Mouse (Mus musculus) midbrain, embryonic 13.5 days (tissue): ENCODE data around the gene Lypd6b. TPM values are rescaled to one million over a fixed set of nuclear protein-coding genes. Genes with fewer than 3 reads are reported as not detected.
A peak's percentile ranks its signal among the peaks of the same experiment; 100 is the strongest.

Experiments used
- ATAC-seq: fragments of 200-750 bp; cut with Nextera tagmentation; 2 replicates; pipeline ENCODE4 v1.8.0; 2017; ENCODE audit warnings: mild to moderate bottlenecking, moderate TSS enrichment, moderate library complexity
- H3K27ac ChIP-seq: fragments of 300-500 bp; sonication (generic); 2 replicates; pipeline ENCODE4 v1.5.1; 2015; ENCODE audit warnings: inconsistent platforms, mild to moderate bottlenecking, moderate library complexity
- H3K27me3 ChIP-seq: fragments of 300-500 bp; sonication (generic); 2 replicates; pipeline ENCODE4 v1.6.1; 2015; ENCODE audit warnings: mild to moderate bottlenecking, inconsistent platforms
- H3K36me3 ChIP-seq: fragments of 300-500 bp; sonication (generic); 2 replicates; pipeline ENCODE4 v1.6.1; 2015; ENCODE audit warnings: mild to moderate bottlenecking, inconsistent platforms
- H3K4me1 ChIP-seq: fragments of 300-500 bp; sonication (generic); replicated peaks from 2 replicates; pipeline ENCODE4 v1.6.1; 2015; ENCODE audit warnings: inconsistent platforms
- H3K4me2 ChIP-seq: fragments of 300-500 bp; sonication (generic); replicated peaks from 2 replicates; pipeline ENCODE4 v1.6.1; 2015; ENCODE audit warnings: moderate library complexity, mild to moderate bottlenecking, inconsistent platforms
- H3K4me3 ChIP-seq: fragments of 300-500 bp; sonication (generic); replicated peaks from 2 replicates; pipeline ENCODE4 v1.5.1; 2015; ENCODE audit warnings: mild to moderate bottlenecking, inconsistent platforms
- H3K9ac ChIP-seq: fragments of 300-500 bp; sonication (generic); replicated peaks from 2 replicates; pipeline ENCODE4 v1.6.1; 2015; ENCODE audit warnings: mild to moderate bottlenecking, inconsistent platforms
- H3K9me3 ChIP-seq: fragments of 300-500 bp; sonication (generic); 2 replicates; pipeline ENCODE4 v1.6.1; 2016; ENCODE audit warnings: mild to moderate bottlenecking, inconsistent platforms
- WGBS: fragments of 180-500 bp; shearing (Covaris S2); methylation state at CpG from one replicate; pipeline ENCODE4 v1.1.7; 2015; 5-methylcytosine and 5-hydroxymethylcytosine counted together
- polyA plus RNA-seq: library from polyadenylated mRNA; unstranded; fragments of >200 nt; fragmentation: Nextera tagmentation; extraction: Ambion mirVana; gene quantifications from 2 replicates; pipeline ENCODE4 v1.2.1, GENCODE M21; 2015

Lypd6b gene
- polyA plus RNA-seq, 1 experiment from 2014 or later: 3.3 TPM

DNA sequence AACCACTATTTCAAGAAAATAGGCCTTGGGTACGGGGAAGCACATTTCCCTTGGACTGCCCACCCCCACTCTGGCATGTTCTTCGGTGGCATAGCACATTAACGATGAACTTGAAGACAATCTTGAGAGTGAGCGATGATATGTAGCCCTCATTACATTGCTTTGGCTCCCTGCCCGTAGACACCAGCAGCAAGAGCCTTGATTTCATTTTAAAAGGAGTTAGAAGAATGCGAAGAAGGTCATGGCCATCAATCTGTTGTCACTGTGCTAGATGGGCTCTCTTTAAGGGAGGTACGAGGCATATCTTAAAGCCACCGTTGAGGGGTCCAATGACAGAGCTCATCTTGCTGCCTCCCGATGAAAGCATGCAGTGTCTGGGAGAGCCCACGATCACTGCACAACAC lies 68.7 kb downstream of the Lypd6b start:
- peak overlapping the region; percentile 4; the same call in 1 of the 2 replicates for H3K27ac ChIP-seq
- no peaks in the 10 kb centered on the region for H3K36me3 ChIP-seq
- H3K4me1 ChIP-seq: no peaks in the 10 kb centered on the region
- 0 out of 2 replicates have a peak, but pooled peaks have one; percentile 14 for ATAC-seq
- WGBS: 76% methylated on average over 10 of the region's 10 CpGs
- no peaks in the 10 kb centered on the region for H3K27me3 ChIP-seq
- H3K4me3 ChIP-seq: no peak overlapping the region
- H3K9ac ChIP-seq: no peak overlapping the region
- no peak overlapping the region for H3K4me2 ChIP-seq
- H3K9me3 ChIP-seq: no peaks in the 10 kb centered on the region

DNA sequence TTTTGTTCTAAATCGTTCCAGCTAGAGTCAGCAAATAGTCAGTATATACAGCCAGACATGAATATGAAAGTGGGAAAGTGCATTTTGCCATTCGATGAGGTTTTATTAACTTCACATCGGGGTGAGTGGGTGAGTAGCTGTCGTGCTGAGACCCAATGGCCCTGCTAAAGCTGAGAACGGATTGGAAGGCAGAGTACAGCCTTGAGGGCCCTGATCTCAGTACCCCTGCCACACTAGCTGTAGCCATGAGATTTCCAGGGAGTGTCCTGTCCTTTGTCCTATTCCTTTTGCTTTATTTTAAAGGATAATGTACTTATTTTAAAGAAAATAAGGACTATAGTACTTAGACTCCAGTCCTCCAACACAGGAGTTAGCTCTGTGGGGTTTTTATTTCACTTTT lies 69.1 kb downstream of the Lypd6b start:
- Histone ChIP-seq H3K4me2 (no peak overlapping the region), H3K36me3 (no peaks in the 10 kb centered on the region), H3K9ac (no peak overlapping the region), H3K27ac (0 out of 2 replicates have a peak overlapping the region, but pooled peaks have one; percentile 4), H3K4me3 (no peak overlapping the region), H3K4me1 (no peaks in the 10 kb centered on the region), H3K9me3 (no peaks in the 10 kb centered on the region), H3K27me3 (no peaks in the 10 kb centered on the region)
- no peak for ATAC-seq
- WGBS: 85% methylated on average over 5 of the region's 5 CpGs

DNA sequence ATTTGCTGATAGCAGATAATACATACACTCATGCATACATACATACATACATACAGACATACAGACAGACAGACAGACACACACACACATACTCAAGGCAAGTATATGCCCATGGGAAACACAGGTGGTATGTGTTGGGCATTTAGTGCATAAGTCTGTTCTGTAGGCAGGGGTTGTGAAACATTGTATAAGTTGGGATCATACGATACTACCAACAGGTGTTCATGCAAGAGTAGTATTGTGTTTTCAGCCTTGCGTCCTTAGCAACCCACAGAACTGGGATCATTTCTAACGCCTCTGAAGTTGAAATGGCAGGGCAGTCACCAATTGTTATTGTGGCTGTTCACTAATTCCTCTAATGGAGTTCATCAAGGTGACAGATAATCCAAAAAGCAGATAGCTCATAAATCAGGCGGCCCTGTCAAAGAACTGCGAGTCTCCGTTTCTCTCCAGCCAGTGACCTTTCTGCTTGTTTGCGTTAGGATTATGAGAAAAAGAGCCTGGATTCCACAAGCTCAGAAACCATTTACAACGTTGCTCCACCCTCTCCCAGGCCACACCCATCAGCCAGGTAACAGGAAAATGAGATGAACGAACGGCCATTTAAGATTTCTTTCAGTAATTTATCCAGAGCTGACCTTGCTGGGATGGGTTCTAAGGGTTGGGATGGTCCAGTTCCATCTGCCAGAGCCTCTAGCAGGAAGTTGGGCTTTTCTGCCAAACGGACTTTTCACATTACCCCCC lies 72.9 kb downstream of the Lypd6b start:
- WGBS: 55% methylated on average over 11 of the region's 11 CpGs

DNA sequence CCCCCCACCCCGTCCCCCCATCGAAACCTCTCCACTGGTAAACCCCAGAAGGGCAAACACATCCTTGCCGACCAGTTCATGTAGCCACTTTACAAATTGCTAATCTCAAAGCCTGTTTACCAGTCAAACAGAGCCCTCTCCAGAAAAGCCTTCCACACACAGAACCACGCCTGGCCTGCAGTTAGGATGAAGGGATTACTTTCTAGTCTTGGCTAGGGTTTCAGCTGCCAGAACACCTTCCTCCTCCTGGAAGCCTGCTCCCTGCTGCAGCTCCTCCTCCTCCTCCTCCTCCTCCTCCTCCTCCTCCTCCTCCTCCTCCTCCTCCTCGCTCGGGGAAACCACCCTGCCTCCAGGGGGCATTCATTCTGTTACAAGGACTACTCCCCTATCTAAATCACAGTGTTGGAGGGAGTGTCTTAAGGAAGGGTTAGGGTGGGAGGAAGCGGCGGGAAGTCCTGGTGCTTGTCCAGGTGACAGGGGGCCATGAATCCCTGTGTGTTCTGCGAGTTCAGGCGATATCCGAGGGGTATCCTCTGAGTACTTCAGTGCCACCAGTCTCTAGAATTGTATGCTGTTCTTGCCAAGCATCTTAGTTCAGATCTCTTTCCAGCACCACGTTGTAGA lies 73.6 kb downstream of the Lypd6b start:
- H3K27me3 ChIP-seq: no peaks in the 10 kb centered on the region

More for the DNA sequence above, 72.9 kb downstream of the Lypd6b start:
- no peak overlapping the region for H3K27ac ChIP-seq
- no peaks in the 10 kb centered on the region for H3K36me3 ChIP-seq
- H3K4me2 ChIP-seq: no peak overlapping the region
- no peak for ATAC-seq
- no peaks in the 10 kb centered on the region for H3K4me1 ChIP-seq
- H3K9me3 ChIP-seq: no peaks in the 10 kb centered on the region
- no peak overlapping the region for H3K9ac ChIP-seq
- H3K4me3 ChIP-seq: no peak overlapping the region
- H3K27me3 ChIP-seq: no peaks in the 10 kb centered on the region

DNA sequence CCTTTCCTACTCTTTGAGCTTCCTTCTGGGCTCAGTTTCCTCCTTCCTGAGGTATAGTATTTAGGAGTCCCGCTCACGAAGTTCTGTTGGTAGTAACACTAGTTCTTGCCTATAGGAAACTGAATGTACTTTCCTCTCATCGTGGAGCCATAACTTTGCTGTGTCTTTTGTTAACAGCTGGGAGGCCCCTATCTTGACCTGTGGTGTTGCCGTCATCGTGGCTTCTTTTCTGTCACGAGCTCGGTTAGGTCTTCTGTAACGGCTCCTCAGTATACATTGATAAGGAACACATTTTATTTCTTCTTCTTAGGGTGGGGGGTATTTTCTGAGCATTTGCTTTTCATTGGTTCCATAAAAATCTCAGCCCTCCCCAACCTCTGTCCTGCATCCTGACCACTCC lies 74.2 kb downstream of the Lypd6b start:
- H3K4me3 ChIP-seq: no peak overlapping the region
- no peak overlapping the region for H3K27ac ChIP-seq
- 73% methylated on average over 8 of the region's 8 CpGs for WGBS
- no peak overlapping the region for H3K9ac ChIP-seq
- no peaks in the 10 kb centered on the region for H3K36me3 ChIP-seq
- no peak overlapping the region for H3K4me2 ChIP-seq
- no peaks in the 10 kb centered on the region for H3K27me3 ChIP-seq
- no peaks in the 10 kb centered on the region for H3K9me3 ChIP-seq
- H3K4me1 ChIP-seq: no peaks in the 10 kb centered on the region
- ATAC-seq: no peak

More for the DNA sequence above, 73.6 kb downstream of the Lypd6b start:
- no peak overlapping the region for H3K4me3 ChIP-seq
- no peaks in the 10 kb centered on the region for H3K9me3 ChIP-seq
- H3K4me2 ChIP-seq: no peak overlapping the region
- H3K27ac ChIP-seq: no peak overlapping the region
- H3K36me3 ChIP-seq: no peaks in the 10 kb centered on the region
- 30% methylated on average over 10 of the region's 12 CpGs for WGBS
- ATAC-seq: no peak
- no peaks in the 10 kb centered on the region for H3K4me1 ChIP-seq
- H3K9ac ChIP-seq: no peak overlapping the region

DNA sequence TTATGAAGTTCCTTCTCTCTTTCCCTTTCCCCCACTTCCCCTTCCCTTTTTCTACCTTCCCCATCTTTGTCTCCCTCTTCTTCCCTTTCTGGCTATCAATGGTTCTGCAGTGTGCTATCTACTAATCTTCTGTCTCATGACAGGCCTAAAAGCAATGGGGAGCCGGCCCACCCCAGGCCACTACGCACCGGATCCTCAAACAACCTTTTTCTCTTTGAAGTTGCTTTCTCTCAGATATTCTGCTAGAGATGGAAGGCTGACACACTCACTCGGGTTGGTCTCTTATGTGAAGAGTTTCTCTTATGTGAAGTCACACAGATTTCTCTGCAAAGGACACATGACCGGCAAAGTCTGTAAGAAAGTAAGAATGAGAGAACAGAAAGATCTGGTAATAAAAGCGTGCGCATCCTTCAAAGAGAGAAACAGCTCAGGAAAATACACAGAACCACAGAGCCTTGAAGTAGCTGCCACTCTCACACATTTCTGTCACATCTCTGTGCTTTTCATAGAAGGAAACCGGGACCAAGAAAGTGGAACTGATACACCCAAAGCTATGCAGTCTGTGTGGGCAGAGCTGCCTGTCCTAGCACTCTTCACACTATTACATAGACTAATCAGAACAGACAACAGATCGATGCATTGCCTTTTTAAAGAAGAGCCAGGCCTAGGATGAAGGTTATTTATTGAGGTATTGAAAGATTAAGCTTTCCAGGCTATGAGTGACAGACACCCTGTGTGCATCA lies 80.8 kb downstream of the Lypd6b start:
- no peak for ATAC-seq
- 82% methylated on average over 9 of the region's 9 CpGs for WGBS
- Histone ChIP-seq H3K9ac (no peak overlapping the region), H3K27me3 (no peaks in the 10 kb centered on the region), H3K27ac (no peak overlapping the region), H3K4me1 (no peaks in the 10 kb centered on the region), H3K9me3 (no peaks in the 10 kb centered on the region), H3K4me3 (no peak overlapping the region), H3K4me2 (no peak overlapping the region), H3K36me3 (no peaks in the 10 kb centered on the region)

DNA sequence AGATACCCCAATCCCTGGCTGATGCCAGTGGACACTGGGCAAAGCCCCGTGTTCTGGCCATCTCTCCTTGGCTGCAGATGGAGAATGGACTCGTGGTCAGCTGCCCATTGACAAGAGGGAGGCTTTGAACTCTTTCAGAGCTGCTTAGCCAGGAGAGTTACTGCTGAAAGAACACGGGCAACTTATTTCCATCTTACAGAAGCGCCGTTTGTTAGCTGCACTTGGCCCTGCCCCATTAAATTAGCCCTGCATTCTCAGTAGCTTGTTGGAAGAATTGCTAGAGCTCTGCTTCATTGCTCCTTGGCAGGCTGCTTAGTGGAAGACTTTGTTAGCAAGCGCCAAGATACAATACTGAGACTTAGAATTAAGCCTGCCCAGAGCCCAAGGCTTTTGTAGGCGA lies 81.6 kb downstream of the Lypd6b start:
- no peak overlapping the region for H3K9ac ChIP-seq
- WGBS: 55% methylated on average over 7 of the region's 7 CpGs
- no peak overlapping the region for H3K27ac ChIP-seq

DNA sequence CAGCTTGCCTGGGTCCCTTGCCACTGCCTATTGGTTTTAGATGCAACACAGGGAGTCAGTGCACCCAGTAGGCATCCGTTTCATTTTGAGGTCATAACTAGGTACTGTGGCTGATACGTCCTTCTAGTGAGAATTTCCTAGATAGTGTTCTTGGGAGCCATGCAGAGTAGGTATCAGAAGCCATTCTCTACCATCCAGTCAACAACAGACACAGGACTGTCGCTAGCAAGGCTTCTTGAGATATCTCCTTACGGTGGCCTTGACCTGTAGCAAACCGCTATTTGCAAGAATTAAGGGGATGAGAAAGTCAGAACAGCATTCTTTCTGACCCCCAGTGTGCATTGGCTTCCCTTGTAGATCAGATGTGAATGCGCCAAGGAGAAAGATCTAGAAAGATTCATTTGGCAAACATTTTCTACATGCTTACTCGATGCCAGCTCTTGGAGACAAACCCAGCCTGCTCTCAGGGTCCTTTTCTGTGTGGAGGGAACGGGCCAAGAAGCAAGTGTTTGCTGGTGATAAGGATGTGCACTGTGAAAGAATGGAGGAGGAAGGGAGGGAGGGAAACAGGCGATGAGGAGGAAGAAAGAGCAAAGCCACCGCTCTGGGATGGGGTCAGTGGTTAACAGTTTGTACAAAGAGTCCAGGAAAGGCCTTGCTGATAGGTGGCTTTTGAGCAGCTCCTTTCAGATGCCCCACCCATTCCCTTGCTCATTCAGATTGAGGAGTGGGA lies 82.5 kb downstream of the Lypd6b start:
- no peak overlapping the region for H3K27ac ChIP-seq
- no peaks in the 10 kb centered on the region for H3K27me3 ChIP-seq
- ATAC-seq: no peak

More for the DNA sequence above, 81.6 kb downstream of the Lypd6b start:
- Histone ChIP-seq H3K9me3 (no peaks in the 10 kb centered on the region), H3K27me3 (no peaks in the 10 kb centered on the region), H3K4me2 (no peak overlapping the region), H3K4me3 (no peak overlapping the region), H3K4me1 (no peaks in the 10 kb centered on the region), H3K36me3 (no peaks in the 10 kb centered on the region)
- ATAC-seq: no peak

DNA sequence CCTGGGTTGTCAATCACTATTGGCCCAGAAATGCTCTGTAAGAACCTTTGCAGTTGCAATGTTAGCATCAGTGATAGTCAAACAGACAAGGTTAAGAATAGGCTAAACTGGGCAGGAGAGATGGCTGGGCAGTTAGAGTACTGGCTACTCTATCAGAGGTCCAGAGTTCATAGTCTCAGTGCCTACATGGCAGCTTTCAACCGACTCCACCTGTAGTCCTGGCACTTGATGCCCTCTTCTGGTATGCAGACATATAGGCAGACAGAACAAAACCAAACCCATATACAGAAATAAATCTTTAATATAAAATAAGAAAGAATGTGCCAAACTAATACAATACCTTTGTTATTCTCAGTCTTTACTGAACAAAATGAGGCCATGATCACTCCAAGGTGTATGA lies 83.5 kb downstream of the Lypd6b start:
- no peaks in the 10 kb centered on the region for H3K27me3 ChIP-seq
- no peak overlapping the region for H3K9ac ChIP-seq
- no peak overlapping the region for H3K4me2 ChIP-seq
- no peaks in the 10 kb centered on the region for H3K36me3 ChIP-seq
- H3K27ac ChIP-seq: no peak overlapping the region
- no peak for ATAC-seq
- no peaks in the 10 kb centered on the region for H3K9me3 ChIP-seq
- no peaks in the 10 kb centered on the region for H3K4me1 ChIP-seq
- WGBS: 96% methylated on average over 1 of the region's 1 CpGs
- H3K4me3 ChIP-seq: no peak overlapping the region

More for the DNA sequence above, 82.5 kb downstream of the Lypd6b start:
- Histone ChIP-seq H3K9ac (no peak overlapping the region), H3K4me3 (no peak overlapping the region), H3K9me3 (no peaks in the 10 kb centered on the region), H3K4me2 (no peak overlapping the region), H3K4me1 (no peaks in the 10 kb centered on the region), H3K36me3 (no peaks in the 10 kb centered on the region)
- 92% methylated on average over 10 of the region's 10 CpGs for WGBS

DNA sequence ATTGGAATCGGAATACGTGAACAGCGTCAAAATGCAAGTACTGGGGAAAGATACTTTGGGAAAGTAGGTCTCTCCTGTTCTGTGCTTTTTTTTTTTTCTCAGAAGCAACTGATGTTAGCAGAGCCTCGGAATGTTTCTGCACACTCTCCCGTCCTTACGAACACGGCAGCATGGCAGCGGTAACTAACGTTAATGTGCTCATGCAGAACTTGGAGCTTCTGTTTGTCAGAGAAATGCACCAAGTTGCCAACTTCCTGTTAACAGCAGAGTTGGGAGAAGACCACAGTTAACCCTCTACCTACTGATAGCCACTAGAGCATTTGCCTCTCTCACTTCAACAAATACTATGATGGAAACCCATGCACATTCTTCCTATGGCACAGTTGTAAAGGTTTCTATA lies 93.0 kb downstream of the Lypd6b start:
- H3K9me3 ChIP-seq: no peaks in the 10 kb centered on the region
- no peaks in the 10 kb centered on the region for H3K27me3 ChIP-seq
- no peak for ATAC-seq
- H3K4me2 ChIP-seq: no peak overlapping the region
- H3K36me3 ChIP-seq: no peaks in the 10 kb centered on the region
- H3K4me3 ChIP-seq: no peak overlapping the region
- H3K4me1 ChIP-seq: no peaks in the 10 kb centered on the region
- WGBS: 87% methylated on average over 9 of the region's 9 CpGs
- H3K27ac ChIP-seq: no peak overlapping the region
- no peak overlapping the region for H3K9ac ChIP-seq

DNA sequence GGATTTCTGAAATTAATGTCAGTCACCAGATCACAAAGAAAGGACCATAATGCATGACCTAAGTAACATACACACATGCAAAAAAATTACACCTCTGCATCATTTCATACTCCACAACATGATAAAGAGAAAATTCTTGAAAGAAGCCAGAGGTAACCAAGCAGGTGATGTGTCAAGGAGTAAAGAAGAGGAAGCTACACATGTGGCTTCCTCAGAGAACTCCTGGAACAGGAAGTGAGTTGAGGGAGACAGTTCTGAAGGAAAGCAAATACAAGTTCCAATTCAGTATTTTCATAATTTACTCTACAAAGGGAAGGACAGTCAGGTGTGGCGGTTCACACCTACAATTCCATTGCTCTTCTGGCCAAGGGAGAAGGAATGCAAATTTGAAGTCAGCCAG lies 93.5 kb downstream of the Lypd6b start:
- WGBS: 95% methylated on average over 1 of the region's 1 CpGs
- no peak for ATAC-seq
- no peak overlapping the region for H3K27ac ChIP-seq
- H3K27me3 ChIP-seq: no peaks in the 10 kb centered on the region
- no peaks in the 10 kb centered on the region for H3K4me1 ChIP-seq
- H3K9ac ChIP-seq: no peak overlapping the region
- no peaks in the 10 kb centered on the region for H3K36me3 ChIP-seq
- H3K4me2 ChIP-seq: no peak overlapping the region
- no peak overlapping the region for H3K4me3 ChIP-seq
- H3K9me3 ChIP-seq: no peaks in the 10 kb centered on the region

DNA sequence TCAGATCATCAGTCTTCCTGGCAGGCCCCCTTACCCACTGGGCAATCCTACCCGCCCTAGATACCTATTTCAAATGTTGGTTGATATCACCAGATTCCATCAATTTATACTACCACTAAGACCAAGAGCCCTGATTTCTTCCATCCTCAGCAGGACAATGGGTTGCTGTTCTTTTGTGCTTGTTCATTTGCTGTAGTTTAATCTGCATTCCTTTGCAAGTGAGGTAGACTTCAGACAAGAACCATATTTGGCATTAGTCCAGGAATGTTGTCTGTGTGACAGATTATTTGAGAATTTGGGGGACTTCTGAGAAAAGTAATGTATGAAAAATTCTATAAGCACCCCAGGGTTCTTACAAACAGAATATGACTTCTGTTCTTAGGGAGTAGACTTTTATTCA lies 95.0 kb downstream of the Lypd6b start:
- Histone ChIP-seq H3K4me2 (no peak overlapping the region), H3K4me1 (no peaks in the 10 kb centered on the region), H3K9me3 (no peaks in the 10 kb centered on the region), H3K9ac (no peak overlapping the region), H3K4me3 (no peak overlapping the region), H3K27me3 (no peaks in the 10 kb centered on the region), H3K27ac (no peak overlapping the region), H3K36me3 (no peaks in the 10 kb centered on the region)
- 95% methylated on average over 1 of the region's 1 CpGs for WGBS
- no peak for ATAC-seq
